Mouse (Mus musculus): ENCODE measurements around the gene Mob3b. TPM values are rescaled to one million over a fixed set of nuclear protein-coding genes. Genes with fewer than 3 reads are reported as not detected.

Mob3b gene
- 1 to 10 TPM; 9.0 to 9.3 TPM for total RNA-seq (2021)
- long read RNA-seq, experiment 1, partial matches to known transcripts = 0 of 2 reads
- long read RNA-seq, experiment 1, other reads (novel, unspliced or antisense) = 2 of 2 reads
- long read RNA-seq, experiment 2, partial matches to known transcripts = 1 of 2 reads
- long read RNA-seq, experiment 2, other reads (novel, unspliced or antisense) = 1 of 2 reads

GRCm38 (mm10) chr4:35156751-35157611, at the start of gene Mob3b:
Gene Mob3b, minus strand, starts transcription at chr4:35157484.
- DNase-seq (ENCODE audit: low spot score in 2 of 2) = peak; percentile 78 to 84

- no peak for DNase-seq (ENCODE audit: low spot score in 2 of 2)
These were observed 47.4 kb upstream of the Mob3b start for GRCm38 (mm10) chr4:35204659-35205058.

GRCm38 (mm10) chr4:35203724-35204123, 46.4 kb upstream of the Mob3b start:
- no peak for DNase-seq (ENCODE audit: low spot score in 2 of 2)

DNA sequence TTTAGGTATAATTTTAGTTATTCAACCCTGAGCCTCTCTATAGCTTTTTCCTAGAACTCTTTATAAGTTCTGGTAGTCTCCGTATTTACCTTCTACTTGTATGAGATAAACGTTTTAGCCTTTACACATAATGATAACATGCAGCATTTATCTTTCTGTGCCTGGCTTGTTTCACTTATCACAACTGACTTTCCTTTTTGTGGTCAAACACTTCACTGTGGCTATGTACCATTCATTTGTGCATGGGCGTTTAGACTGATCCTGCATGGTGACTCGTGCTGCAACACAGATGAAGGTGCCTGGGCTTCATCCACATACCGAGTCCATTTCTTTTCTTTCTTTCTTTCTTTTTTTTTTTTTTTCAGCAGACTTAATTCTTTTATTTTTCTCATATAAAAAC, 44.4 kb upstream of the Mob3b start:
- DNase-seq (ENCODE audit: low spot score in 2 of 2) = no peak

- DNase-seq (ENCODE audit: low spot score in 2 of 2) = peak in 1 of 2 experiments; percentile 35
These were observed 35.4 kb upstream of the Mob3b start for GRCm38 (mm10) chr4:35192725-35193124.

DNA sequence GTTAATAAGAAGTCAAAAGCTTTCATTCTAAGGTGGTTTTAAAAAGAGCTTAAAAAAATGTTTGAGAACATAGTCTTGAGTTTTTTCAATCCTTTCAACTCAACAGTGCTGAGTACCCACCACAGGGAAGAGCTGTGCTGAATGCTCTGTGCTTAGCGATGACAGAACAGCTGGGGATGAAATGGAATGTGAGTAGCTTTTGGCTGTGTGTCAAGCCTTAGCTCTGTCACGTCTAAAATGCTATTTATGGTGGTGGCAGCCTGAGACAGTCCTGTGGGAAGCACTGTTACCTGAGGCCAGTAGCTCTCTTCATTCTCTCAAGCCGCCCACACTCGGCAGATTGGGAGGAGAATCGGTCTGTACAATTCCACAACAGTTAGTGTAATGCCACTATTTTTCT, 32.5 kb upstream of the Mob3b start:
- peak in 1 of 2 experiments; percentile 14 for DNase-seq (ENCODE audit: low spot score in 2 of 2)

DNA sequence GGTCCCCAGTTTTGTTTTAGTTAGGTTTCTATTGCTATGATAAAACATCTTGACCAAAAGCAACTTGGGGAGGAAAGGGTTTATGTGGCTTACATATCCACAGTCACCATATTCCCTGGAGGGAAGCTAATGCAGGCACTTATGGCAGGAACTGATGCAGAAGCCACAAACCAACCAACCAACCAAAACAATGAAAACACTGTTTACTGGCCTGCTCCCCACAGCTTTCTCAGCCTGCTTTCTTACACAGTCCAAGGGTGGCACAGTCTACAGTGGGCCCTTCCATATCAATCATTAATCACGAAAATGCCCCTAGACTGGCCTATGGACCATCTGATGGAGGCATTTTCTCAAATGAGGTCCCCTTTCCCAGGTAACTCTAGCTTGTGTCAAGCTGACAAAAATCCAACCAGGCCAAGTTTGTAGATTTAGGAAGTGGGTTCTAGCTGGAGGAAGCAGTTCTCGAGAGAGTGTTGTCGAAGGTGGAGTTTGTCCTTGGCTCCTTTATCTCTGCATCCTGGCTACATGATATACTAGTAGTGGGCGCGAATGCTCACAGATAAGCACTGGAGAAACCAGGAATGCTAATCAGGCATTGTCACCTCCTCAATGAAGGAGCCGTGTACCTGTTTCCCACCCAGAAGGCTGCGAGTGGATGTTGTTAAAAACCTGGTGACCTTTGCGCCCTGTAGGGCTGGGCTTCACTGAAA, 30.5 kb upstream of the Mob3b start:
- DNase-seq (ENCODE audit: low spot score in 2 of 2) = no peak

GRCm38 (mm10) chr4:35177926-35178645, 20.8 kb upstream of the Mob3b start:
- no peak for DNase-seq (ENCODE audit: low spot score in 2 of 2)

GRCm38 (mm10) chr4:35175566-35175965, 18.3 kb upstream of the Mob3b start:
- no peak for DNase-seq (ENCODE audit: low spot score in 2 of 2)

- no peak for DNase-seq (ENCODE audit: low spot score in 2 of 2)
These were observed 16.3 kb upstream of the Mob3b start for GRCm38 (mm10) chr4:35173551-35173950.

DNA sequence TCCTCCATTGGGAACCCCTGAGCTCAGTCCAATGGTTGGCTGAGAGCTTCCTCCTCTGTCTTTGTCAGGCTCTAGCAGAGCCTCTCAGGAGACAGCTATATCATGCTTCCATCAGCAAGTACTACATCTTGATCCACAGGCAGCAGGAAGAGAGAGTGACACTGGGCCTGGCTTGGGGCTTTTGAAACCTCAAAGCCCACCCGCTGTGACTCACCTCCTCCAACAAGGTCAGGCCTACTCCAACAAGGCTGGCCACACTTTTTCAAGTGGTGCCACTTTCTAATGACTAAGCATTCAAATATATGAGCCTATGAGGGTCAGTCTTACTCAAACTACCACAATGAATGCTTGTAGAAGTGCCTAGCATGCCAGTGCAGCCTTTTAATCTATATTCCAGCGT, 15.2 kb upstream of the Mob3b start:
- no peak for DNase-seq (ENCODE audit: low spot score in 2 of 2)

- DNase-seq (ENCODE audit: low spot score in 2 of 2) = no peak
These were observed 12.4 kb upstream of the Mob3b start for GRCm38 (mm10) chr4:35169571-35170125.

DNA sequence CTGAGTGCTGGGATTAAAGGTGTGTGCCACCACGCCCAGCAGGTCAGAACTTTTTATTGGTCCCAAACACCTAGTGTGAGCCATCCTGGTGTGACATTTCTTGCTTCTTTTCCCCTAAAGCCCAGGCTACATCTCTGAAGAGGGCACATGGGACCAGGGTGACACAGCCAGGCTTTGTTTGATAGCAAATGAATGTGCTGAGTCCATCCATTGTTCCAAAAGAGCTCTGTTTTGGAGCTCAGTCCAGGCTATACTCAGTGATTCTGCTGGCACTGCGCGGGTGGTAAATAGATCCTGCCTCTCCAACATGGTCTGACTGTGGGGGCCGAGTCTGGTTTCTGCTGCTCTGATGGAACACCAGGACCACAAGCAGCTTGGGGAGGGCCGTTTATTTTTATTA, 10.6 kb upstream of the Mob3b start:
- DNase-seq (ENCODE audit: low spot score in 2 of 2) = no peak

GRCm38 (mm10) chr4:35165947-35166346, 8.7 kb upstream of the Mob3b start:
- no peak for DNase-seq (ENCODE audit: low spot score in 2 of 2)

DNA sequence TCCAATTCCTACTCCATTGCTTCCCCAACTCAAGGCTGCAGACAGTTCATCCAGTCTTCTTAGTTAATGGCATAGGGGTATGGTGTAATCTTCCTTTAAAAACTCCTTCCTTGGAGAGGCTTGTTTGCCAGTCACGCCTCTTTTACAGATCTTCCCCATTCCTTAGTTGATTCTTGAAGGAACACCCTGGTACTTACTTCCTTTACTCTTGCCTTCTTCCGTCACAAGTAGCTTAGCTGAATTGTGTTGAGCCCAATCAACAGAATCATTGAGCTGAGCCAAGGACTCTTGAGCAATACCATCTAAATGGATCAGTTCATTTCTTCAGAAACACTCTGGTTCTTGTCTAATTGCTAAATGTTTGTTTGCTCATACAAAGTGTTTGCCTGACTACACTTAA, 8.0 kb upstream of the Mob3b start:
- no peak for DNase-seq (ENCODE audit: low spot score in 2 of 2)

- no peak for DNase-seq (ENCODE audit: low spot score in 2 of 2)
These were observed 531 bp upstream of the Mob3b start for GRCm38 (mm10) chr4:35157815-35158214.

DNA sequence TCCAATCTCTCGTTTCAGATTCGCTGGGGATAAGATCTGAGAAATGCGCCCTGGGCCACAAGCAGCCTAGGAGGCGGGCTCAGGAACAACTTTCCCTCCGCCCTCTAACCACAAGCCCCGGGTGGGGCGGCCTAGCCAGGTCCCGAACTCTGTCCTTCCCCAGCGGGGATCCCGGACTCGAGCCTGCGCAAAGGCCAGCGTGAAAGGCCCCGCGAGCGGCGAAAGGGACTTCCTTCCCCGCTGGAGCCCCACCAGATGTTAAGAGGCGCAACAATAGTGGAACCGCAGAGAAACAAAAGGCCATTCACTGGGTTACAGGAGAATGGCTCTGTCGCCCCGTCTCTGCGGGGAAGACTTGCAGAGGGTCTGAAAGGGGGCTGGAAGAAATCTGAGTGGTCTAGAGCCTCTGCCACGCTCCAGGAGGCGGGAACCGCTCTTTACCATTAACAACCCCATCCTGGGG, 1.1 kb downstream of the Mob3b start:
- peak in 1 of 2 experiments; percentile 7 for DNase-seq (ENCODE audit: low spot score in 2 of 2)

DNA sequence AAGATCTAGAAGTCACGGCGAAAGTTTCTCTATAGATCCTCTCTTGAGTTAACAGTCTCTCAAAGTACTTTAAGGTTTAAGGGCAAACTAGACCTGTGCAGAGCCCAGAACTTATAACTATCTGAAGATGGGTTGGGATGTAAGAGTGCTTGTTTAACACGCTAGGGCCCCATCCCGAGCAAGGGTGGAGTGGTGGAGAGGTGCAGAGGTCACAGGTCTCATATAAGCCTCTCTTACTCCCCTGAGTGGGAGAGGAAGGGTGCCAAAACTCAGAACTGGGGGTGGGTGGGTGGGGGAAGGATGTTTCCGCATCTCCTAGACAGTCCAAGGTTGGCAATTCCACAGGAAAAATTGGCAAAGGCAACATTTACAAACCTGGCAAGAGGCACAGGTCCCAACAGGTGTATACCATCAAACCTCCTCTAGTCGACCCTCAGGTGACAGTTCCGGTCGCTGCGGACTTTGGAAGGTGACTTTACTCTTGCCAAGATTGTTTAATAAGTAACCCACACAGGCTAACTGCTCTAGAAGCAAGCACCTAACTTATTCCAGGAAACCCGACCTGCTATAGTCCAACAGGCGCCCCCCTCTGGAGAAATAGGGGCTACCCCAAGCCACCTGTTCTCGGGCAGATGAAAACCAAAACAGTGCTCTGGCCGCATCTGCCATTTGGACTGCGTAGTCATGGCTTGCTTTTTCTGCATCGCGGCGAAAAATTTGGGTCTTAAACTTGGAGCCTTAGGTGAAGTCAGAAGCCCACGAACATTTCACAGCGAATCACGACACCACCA, 2.0 kb downstream of the Mob3b start:
- DNase-seq (ENCODE audit: low spot score in 2 of 2) = no peak

- DNase-seq (ENCODE audit: low spot score in 2 of 2) = no peak
These were observed 3.2 kb downstream of the Mob3b start for GRCm38 (mm10) chr4:35154051-35154450.

- DNase-seq (ENCODE audit: low spot score in 2 of 2) = no peak
These were observed 5.5 kb downstream of the Mob3b start, which contains the start of gene Ifnk for GRCm38 (mm10) chr4:35151756-35152155. Gene Ifnk, plus strand, starts transcription at chr4:35152056.

All from layer of hippocampus, postnatal 14 days (tissue).